Mouse (Mus musculus) monocyte, adult 2 months (primary cell): ENCODE results near the gene Apc2.
"Not testable (repeated sequence)": the region's sequence is repeated elsewhere in the genome, so short reads cannot be mapped to it uniquely, and the experiment has no call there.

Experiments used
- DNase-seq, 2 experiments: peaks; one replicate each; pipeline ENCODE4 v3.0.0; 2022; ENCODE audit warnings: low spot score in 2 of 2, low read depth in 1 of 2

The Apc2 gene

DNA sequence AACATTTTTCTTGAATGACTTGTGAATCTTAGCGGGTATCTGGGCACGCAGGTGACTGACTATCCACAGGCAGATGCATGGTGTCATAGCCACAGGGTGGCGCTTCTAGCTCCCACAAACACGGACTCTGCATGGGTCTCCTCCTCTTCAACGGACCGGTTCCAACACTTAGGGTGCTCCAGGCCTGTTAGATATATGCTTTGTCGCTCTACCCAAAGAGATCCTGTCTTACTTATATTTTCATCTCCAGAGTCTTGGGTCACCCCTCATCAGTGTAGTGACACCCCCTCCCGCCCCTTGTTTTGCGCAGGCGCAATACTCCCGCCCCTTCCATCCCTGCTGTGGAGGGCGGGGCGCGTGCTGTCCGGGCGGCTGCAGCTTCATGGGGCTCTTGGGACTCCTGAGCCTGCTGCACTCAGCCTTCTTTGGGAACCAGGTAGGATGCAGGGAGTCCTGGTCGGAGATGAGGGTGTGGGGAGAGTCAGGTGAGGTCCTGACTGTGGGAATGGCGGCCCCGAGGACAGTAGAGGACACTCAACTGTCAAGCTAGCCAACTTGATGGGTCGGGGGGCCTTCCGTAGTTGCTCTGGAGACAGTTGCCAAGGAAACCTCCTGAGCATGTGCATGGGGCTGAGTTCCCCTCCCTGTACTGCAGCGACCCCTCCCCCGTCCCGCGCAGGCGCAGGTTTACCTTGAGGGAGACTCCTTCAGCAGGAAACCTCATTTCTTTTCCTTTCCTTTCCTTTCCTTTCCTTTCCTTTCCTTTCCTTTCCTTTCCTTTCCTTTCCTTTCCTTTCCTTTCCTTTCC lies at the start of gene Apc2:
Apc2 (plus strand) TSS at position 360 of the 808 bp plus-strand sequence.
- DNase-seq, result peak in 1 of 2 experiments; percentile 62

DNA sequence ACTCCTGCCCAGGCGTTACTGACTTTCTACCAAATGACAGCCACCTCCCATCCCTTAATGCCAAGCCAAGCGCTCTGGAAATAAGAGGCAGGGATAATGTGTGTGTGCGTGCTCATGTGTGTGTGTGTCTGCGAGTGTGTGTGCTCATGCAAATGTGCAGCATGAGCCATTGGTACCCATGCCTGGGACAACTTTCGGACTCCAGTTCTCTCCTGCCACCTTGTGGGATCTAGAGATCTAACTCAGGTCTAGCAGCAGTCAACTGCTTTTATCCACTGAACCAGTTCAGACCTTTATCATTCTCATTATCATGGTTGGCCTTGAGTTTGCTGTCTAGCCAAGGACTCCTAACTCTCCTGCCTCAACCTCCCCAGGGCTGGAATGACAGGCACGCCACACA lies 47.9 kb upstream of the Apc2 start:
- DNase-seq, result no peak

DNA sequence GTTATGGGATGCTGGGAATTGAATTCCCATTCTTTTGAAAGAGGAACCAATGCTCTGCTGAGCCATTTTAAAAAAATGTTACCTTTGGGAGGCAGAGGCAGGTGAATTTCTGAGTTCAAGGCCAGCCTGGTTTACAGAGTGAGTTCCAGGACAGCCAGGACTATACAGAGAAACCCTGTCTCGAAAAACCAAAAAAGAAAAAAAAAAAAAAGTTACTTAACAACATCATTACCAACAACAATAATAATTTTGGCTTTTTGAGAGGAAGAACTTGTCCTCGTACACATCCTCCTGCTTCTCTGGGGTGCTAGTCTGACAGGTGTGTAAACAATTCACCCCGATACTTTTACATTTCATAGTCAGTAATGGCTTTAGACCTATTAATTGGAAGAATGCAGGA lies 47.3 kb upstream of the Apc2 start:
- not testable (repeated sequence) for DNase-seq

DNA sequence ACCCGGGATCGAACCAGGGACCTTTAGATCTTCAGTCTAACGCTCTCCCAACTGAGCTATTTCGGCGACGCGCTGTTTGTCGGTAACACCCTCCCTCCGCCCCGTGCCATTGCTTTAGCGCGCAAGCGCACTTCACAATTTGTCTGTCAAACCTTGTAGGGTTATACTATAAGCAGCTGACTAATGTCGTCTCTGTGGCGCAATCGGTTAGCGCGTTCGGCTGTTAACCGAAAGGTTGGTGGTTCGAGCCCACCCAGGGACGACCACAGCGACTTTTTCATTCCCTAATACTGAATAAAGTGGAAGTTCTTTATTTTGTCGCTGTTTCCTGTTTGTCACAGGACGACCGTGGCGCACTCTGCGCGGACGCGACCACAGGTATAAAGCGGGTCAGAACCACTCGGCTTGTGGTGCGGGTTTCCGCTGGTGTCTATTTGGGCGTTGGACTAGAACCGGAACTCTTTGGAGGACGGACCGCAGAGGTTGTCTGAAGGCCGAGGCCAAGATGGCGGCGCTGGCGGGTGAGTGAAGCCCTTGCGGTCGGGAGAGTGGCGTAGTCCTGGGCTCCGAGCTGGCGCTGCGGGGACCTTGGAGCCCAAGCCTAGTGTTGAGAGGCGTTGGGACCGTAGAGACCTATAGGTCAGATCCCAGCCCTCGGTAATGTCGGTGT lies 46.7 kb upstream of the Apc2 start, which contains the start of gene Ndufs7:
Ndufs7 (plus strand) TSS at position 151 of the 670 bp plus-strand sequence.
- DNase-seq, result peak; percentile 93 to 98

DNA sequence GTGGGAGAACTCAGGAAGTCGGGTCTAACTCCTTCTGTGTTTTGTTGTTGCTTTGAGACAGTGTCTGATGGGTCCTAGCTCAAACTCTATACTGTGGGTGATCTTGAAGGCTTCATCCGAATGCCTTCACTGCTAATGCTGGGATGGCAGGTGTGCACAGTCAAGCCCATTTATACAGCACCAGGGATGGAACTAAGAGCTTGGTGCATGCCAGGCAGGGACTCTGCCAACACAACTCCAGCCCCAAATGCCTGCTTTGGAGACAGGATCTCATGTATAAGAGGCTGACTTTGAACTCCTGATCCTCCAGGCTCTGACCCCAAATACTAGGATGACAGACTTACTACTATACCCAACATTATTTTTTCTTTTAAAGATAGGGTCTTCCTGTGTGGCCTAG lies 45.7 kb upstream of the Apc2 start:
- DNase-seq, result no peak

DNA sequence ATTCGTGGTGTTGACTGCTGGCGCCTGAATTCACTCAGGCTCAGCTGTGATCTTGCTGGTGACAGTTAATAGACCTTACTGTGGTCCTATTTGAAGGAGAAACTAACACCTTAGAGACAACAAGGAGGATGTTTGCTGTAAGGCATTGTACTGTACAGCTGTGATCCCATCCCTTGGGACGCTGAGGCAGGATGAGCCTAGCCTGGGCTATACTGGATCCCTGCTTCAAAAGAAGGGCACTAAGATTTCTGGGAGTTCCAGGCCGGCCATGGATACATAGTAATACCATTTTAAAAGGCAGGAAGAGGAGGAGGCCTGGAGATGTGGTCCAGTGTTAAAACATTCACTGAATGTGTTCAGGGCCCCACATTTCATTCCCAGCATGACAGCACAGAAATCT lies 45.2 kb upstream of the Apc2 start:
- DNase-seq, result no peak

DNA sequence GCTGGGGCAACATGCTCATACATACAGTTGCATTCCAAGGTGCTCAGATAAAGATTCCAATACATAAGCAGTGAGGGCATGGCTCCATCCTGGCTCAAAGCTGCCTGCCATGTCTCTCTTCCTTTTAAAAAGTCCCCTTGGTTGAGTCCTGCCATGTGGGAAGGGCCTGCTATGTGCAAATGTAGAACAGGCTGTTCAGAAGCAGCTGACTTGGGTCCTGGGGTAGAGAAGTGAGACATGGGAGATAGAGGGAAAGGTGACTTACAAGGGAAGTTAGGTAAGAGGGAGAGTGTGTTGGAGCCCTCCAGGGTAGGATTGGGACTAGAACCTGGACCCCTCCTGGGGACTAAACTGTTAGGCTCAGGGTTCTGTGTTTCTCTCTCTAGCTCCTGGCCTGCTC lies 43.8 kb upstream of the Apc2 start:
- DNase-seq, result no peak

DNA sequence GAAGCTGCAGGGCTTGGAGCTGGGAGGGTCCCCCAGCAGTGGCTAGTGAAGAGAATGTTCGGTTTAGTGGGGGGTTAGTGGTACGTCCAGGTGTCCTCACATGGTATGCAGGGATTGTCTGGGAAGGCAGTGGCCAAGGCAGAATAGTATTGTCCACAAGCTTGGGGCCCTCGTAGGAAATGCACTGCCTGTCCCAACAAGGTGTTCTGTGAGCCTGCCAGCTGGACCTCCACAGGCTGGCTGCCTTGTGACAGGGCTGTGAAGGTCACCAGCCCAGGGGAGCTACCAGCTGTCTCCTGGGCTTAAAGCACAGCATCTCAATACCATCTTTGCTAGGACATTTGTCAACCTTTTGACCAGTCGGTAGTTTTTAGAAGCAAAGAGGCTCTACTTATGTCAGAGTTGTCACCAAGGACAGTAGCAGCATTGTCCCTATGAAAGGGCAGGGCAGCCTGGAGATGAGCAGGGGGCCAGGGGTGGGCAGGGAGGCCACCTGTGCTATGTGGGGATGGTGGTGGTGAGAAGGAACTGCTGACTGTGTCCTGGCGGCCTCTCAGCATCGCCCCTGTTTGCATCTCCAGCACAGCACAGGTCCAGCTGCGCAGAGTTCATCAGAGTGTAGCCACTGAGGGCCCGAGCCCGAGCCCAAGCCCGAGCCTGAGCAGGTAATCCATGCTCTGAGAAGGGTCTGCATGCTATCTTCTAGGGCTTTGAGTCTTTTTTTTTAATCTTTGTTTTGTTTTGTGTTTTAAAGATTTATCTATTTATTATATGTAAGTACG lies 43.1 kb upstream of the Apc2 start:
- no peak for DNase-seq

DNA sequence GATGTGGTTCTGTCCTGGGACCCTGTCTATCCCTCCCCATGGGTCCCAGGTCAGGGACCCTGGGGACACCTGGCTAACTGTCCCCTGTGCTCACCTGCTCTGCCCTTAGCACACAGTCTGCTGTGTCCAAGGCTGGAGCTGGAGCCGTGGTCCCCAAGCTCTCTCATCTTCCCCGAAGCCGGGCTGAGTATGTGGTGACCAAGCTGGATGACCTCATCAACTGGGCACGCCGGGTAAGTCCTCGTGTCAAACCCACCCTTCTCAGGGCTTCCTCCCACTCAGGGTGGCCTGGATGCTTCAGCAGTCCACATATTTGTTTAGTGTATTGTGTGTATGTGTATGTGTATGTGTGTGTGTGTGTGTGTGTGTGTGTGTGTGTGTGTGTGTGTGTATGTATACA lies 42.2 kb upstream of the Apc2 start:
- DNase-seq, result no peak

DNA sequence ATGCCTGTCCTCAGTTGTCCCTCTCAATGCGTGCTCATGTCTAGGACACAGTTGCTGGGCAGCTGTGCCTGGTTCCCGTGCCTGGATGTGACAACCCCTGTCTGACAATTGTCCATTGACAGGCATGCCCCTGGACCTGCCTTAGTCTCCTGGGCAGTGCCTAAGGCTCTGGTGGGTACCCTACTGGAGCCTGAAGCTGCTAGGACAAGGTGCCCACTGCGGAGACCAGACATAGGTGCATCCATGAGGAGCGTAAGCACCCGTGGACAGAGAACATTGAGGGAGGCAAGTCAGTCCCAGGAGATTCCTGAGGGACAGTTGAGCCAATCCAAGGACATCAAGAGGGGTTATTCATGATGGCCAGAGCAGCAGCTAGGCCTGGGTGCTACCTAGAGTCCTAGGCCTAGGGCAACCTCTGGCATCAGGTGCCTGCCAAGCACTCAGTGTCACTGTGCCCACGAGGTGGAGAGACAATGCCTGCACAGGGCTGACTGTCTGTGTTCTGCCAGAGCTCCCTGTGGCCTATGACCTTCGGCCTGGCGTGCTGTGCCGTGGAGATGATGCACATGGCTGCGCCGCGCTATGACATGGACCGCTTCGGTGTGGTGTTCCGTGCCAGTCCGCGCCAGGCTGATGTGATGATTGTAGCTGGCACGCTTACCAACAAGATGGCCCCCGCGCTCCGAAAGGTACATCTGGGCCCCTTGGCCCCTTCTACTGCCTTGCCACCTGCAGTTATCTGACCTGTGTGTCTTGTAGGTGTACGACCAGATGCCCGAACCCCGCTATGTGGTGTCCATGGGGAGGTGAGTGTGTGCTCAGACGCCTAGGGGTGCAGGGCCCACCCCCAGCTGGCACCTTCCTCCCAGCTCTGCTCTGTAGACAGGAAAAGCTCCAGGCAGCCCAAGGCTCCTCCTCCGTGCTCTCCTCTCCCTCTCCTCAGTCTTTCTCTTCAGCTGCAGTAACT lies 41.2 kb upstream of the Apc2 start:
- DNase-seq, result no peak

DNA sequence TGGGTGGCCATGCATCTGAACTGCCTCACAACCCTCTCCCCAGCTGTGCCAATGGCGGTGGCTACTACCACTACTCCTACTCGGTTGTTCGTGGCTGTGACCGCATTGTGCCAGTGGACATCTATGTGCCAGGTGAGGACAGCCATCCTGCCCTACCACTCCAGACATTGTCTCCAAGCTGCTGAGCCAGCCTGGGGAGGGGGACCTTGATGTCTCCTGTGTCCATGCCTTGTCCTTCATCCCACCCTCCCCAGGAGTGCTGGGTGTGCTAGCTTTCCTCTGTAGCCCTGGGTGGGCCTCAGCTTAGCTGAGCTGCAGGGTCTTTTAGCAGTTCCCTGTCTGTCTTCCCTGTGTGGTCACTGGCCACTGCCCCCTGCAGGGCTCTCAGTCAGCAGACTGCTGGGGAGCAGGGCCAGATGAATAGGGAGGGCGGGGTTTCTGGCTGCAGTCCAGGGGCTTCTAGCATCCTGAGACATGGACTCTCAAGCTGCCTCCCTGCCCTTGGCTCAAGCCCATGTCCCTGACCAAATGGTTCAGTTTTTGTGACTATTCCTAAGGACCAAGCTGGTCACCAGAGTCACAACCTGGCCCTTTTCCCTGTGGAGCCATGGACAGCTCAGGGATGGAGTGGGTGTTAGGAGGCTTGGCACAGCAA lies 39.8 kb upstream of the Apc2 start:
- DNase-seq, result no peak

DNA sequence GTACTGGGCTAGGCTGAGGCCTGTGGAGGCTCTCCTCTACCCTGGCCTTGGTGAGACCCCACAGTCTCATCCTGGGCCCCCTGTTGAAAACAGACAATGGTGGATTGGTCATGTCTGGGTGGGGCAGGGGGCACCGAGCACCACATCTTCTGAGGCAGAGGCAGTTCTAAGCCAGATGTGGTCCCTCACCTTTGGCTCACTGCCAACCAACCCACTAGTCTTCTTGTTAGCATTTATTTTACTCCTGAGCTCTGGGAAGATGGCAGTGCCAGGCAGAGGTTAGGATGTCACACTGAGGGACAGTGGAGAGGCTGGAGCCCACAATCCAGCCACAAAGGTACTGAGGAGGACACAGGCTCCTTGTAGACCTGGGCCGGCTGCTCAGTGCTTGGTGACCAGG lies 37.8 kb upstream of the Apc2 start:
- DNase-seq, result no peak

DNA sequence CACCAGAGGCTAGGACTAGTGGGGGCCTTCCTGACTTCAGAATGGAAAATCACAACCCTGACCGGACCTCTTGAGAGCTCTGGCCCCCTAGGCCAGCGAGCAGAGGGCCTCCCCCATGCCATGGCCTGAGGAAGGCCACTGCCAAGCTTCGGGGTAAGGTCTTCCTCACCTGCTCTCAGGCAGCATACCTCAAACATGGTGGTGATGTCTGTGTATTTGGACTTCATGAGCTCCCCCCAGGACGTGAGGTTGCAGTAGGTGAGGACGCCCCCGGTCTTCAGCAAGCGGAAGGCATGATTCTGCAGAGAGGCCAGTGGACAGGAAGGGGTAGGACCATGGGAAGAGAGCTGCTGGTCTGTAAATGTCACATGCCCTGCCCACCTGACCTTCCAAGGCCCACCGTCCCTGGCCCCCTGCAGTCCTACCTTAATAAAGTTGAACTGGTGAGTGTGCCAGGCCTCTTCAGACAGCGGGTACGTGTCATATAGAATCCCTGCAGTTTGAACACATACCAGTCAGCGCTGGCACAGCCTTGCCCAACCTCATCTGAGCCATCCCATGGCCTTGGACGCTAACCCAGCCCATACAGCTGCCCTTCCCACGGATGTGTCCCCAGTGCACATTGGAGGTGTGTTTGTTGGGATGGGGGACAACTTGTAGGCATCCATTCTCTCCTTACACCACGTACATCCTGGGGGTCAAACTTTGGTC lies 36.9 kb upstream of the Apc2 start:
- DNase-seq, result no peak

DNA sequence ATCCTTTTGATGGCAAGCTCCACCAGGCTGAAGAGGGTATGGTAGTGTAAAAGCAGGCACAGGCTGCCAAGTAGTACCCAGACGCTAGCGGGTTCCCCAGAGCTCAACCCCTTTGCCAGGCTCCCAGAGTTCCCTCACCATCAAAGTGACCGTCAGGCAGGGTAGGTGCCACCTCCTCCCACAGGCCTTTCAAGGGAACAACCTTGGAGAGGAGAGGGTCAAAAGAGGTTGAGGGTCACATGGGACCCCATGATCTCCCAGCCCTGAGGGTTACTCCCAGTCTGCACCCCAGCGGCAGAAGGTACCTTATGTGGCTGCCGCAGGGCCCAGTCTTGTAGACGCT lies 36.3 kb upstream of the Apc2 start:
- DNase-seq, result no peak

DNA sequence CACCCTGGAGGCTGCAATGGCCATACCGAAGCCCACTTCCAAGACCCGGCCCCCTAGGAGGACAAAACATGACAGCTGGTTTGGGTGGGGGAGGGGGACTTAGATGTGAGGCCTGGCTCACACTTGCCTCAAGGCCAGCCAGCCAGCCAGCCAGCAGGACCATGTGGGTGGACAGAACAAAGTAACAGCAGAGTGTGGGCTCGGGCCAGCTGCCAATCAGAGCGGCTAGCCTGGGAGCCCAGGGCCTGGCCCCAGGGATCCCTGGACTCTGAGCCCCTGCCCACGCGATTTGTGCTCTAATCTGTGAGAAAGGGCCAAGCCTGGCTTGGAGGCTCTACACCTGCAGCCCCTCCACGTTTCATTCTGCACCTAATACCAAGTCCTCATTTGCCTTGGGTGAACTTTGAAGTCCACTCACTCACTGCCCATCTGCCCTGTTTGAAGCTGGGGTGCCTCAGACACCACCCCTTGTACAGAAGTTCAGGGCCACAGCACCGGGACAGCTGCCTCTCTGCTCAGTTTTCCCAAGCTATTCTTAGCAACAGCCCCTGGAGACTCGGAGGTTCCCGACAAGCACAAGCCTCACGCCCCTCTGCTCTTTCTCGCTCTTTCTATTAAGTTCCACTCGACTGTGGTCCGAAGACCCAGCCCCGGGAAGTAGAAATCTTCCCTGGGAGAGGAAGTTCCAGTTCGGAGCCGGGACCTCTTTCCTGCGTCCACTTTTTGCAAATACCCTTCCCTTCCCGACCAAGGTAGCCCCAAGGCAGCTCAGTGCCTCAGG lies 35.7 kb upstream of the Apc2 start:
- no peak for DNase-seq

DNA sequence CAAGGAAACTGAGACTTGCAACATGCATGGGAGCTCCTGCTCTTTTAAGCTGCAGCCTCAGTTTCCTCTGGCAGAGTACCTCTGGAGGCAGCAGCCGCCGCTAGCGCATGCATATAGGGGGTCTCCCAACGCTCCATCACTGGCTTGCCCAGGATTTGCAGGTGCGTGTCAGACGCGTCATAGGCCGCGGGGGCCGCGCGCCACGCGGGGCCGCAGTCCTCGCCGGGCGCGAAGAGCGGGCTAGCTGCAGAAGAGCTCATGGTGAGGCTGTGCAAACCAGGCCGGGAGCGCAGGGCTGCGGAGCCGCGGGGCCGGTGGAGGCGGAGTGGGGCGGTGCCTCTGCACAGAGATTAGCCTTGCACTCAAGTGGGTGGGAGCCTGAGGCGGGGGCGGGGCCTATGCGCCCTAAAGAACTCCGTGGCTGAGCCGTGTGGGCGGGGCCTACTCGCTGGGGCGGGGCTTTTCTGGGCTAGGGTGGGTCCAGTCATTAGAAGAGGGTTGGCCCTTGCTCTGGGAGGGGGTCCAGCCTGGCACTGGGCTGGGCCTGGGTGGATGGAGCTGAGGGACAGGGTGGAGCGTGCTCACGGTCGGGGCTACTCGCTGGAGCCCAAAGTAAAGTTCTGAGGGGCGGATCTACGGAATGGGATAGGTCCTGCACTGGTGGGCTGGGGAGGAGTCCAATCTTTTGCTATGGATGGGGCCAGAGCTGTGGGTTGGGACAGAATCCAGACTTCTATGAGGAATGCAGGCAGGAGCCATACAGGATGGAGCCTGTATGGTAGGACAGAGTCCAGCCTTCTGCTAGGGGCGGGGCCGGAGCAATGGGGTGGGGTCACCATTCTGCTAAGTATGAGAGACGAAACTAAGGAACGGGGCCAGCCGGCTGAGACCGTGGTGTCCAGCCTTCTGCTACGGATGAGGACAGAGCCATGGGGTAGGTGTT lies 34.9 kb upstream of the Apc2 start, which contains the start of the genes Gamt and Dazap1:
Gamt (minus strand) TSS at position 371 of the 943 bp plus-strand sequence.
Dazap1 (plus strand) TSS at position 845 of the 943 bp plus-strand sequence.
- DNase-seq, result peak; percentile 62 to 78

DNA sequence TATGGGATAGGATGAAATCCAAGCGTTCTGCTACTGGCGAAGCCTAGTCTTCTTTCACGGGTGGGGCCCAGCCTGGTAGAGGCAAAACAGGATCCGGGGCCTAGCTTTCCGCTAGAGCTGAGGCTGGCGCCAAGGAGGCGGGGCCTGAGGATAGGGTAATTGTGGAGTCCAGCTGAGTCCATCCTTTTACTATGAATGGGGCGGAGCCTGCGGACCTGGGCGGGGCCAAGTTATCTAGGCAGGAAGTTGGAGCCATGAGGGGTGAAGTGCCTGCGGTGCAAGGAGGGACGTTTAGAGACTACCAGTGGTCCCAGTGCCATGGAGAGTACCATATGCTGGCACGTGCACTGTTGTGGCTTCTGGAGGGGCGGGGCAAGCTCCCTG lies 34.2 kb upstream of the Apc2 start:
- DNase-seq, result peak; percentile 94

DNA sequence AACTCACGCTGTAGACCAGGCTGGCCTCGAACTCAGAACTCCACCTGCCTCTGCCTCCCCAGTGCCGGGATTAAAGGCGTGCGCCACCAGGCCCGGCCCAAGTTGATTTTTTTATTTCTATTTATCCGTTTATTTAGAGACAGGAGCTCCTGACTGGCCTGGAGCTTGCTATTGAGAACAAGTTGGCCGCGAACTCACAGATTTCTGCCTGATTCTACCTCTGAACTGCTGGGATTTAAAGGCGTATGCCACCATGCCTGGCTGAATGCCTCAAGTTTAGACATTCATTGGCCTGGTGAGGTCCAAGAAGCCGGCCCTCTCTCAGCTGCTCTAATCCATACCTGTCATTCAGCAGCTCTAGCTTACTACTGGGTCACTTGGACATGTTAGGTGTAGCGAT lies 33.6 kb upstream of the Apc2 start:
- no peak for DNase-seq
